Mouse (Mus musculus) left cerebral cortex, postnatal 10 days (tissue): ENCODE measurements around the gene Rnaset2b. TPM values are rescaled to one million over a fixed set of nuclear protein-coding genes. Genes with fewer than 3 reads are reported as not detected.
"Not testable (repeated sequence)": the region's sequence is repeated elsewhere in the genome, so short reads cannot be mapped to it uniquely, and the experiment has no call there.

Experiments used
- DNase-seq, 2 experiments: peaks; one replicate each; pipeline ENCODE4 v3.0.0; 2021 to 2022; ENCODE audit warnings: low spot score in 2 of 2, mixed read lengths in 1 of 2; ENCODE audit errors: extremely low spot score in 1 of 2
- intact Hi-C: fragments of 180-260 bp; cut with DNase I; formaldehyde crosslinking; loops from one replicate; pipeline ENCODE4 v1.15.1; 2025
- total RNA-seq, 2 experiments: library from RNA; stranded (reverse); gene quantifications; 2 replicates each; pipeline ENCODE4 v1.2.3; 2021

Gene Rnaset2b
- total RNA-seq, result 10 to 100 TPM; 31.2 to 39.2 TPM

GRCm38 (mm10) chr17:6970334-6970733 lies at the start of gene Rnaset2b:
Gene Rnaset2b (plus strand): TSS chr17:6970634.
- intact Hi-C loops, DNase-seq: not testable (repeated sequence)

GRCm38 (mm10) chr17:6931625-6932024 lies 38.8 kb upstream of the Rnaset2b start:
- DNase-seq, intact Hi-C loops: not testable (repeated sequence)

DNA sequence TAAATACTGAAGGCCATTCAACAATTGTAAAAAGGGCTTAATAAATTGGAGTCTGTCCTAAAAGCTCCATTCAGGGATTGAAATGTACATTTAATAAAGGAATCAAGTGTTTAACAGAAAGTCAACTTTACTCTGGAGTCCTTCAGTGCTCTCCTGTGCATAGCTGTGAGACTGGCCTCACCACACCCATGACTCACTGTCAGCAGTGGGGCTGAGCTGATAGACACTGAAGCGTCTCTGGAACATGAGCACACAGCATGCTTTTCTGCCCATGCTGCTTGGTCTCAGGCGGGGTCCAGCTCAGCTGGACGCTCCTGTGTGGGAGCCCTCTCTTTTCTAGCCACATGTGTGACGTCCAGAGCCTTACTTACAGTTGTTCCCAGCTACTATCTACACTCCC lies 27.9 kb upstream of the Rnaset2b start:
- intact Hi-C loops, DNase-seq: not testable (repeated sequence)

DNA sequence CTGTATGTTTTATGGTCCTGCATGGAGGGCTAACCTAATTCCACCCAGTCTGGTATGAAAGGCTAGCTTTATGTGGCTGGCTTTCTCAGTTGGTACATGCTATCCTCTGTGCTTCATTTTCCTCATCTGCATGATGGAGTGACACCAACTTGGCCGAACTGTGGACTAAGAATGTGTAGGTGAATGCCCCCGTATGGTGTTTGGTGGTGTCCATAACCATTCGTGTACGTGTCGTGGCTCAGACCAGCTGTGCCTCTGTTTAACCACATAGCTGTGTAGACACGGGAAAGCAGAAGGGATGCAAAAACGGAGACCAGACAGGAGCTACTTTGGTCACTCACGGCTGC lies 22.8 kb upstream of the Rnaset2b start:
- DNase-seq, intact Hi-C loops: not testable (repeated sequence)

GRCm38 (mm10) chr17:6947984-6948768 lies 22.3 kb upstream of the Rnaset2b start, which contains the start of gene Rsph3b:
Gene Rsph3b (minus strand): TSS chr17:6948682.
- intact Hi-C loops, result not testable (repeated sequence)
- peak; percentile 85 to 88 for DNase-seq

- intact Hi-C loops, DNase-seq: not testable (repeated sequence)
Measured at GRCm38 (mm10) chr17:6948769-6949228, 21.6 kb upstream of the Rnaset2b start.

DNA sequence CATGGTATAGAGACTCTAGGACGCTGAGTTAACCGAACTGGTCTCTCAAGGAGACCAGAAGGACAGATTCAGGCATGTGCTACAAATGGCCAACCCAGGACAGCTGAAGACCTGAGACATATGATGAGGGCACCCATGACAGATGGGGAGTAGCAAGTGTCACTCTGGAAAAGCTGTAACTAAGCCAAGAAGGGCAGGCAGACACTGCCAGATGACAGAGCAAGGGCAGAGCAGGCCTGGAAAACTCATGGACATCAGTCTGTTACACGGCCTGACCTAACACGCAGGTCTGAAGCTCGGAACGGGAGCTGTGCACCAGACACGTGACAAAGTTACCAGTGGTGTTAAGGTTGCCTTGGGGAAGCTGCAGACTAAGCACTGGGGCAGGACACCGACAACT lies 11.6 kb upstream of the Rnaset2b start:
- intact Hi-C loops, result not testable (repeated sequence)

DNA sequence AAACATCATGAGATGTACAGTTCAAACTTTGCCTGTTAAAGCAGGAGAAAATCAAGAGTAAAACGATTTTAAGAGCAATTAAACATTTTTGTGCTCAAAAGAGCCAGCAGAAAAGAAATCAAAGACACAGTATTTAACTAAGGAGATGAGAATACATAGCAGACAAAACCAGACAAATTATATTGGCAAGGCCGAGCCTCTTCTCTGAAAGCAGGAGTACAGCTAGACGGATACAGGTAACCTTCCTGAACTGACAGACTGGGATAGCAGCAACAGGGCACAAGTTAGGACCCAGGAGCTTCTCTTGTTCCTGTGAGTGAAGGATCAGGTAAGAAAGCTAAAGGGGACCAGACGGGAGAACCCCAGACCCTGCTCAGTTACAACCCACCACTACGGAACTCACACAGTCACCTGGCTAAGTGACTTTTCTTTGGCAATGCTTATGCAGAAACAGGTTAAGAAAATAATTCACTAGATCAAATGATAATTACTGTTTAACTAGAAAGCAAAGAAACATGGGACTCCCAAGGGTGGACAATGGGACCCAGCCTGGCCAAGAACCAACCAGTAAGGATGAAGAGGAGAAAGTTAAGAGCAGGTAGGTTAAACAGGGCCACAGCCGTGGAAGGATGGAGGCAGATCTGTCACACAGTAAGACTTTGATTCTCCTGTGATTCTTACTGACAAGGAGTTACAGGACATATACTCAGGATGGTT lies 10.7 kb upstream of the Rnaset2b start:
- intact Hi-C loops, DNase-seq: not testable (repeated sequence)

More for the DNA sequence above, 11.6 kb upstream of the Rnaset2b start:
- DNase-seq, result not testable (repeated sequence)

- DNase-seq, intact Hi-C loops: not testable (repeated sequence)
Measured at GRCm38 (mm10) chr17:6960349-6960748, 10.1 kb upstream of the Rnaset2b start.

DNA sequence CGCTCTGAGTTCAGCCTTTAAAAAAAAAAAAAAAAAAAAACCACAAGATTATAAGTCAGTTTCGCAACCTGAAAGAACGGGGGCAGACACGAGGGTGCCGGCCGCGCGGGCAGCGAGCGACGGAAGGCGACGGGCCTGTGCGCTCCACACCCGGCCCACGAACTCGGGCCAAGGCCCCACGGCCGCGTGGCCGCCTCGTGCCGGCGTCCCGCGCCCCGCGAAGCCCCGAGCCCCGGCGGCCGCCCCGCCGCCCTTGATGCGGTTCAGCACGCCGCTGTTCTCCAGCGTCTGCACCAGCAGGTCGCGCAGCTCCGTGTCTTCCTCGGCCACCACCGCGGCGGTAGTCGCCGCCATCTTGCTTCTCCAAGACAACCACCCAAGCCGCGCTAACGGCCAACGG lies 9.7 kb upstream of the Rnaset2b start, which contains the start of gene Tagap1:
Gene Tagap1 (minus strand): TSS at position 381 of the 400 bp plus-strand sequence.
- intact Hi-C loops, result not testable (repeated sequence)
- DNase-seq, result peak in 1 of 2 experiments; percentile 47

DNA sequence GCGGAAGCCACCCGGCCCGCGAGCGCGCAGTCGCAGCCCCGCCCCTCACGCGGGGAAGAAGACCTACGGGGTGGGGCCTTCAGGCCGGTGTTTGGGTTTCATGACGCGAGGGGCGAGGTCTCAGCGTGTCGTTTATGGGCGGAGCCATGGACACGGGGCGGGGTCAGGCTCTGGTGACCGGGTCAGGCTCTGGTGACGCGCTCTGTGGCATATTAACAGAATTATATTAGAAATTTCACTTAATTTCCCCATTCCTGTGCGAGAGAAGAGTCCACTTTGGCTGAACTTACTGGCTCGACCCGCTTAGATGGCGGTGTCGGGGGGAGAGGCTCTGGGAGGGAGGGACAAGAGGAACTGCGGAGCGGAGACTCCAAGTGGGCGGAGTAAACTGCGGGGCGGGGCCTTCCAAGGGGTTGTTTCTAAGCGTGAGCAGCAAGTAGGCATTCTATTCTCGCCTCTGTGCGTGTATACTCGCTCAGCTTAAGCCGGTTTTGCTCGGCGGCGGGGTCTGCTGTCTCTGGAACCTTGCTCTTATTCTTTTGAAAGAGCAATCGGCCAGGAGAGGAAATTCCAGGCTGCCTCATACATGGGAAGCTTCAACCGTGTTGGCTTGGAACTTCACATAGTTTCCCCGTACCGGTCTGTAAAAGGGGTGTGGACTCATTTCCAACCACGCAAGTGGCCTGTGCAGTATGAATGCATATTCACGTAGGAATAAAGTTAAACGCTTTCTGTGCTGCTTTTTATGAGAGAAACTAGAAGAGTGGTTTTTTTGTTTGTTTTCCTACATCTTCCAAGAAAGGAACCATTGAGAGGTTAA lies 9.0 kb upstream of the Rnaset2b start:
- intact Hi-C loops, DNase-seq: not testable (repeated sequence)

GRCm38 (mm10) chr17:6962339-6962738 lies 8.1 kb upstream of the Rnaset2b start:
- intact Hi-C loops, DNase-seq: not testable (repeated sequence)

DNA sequence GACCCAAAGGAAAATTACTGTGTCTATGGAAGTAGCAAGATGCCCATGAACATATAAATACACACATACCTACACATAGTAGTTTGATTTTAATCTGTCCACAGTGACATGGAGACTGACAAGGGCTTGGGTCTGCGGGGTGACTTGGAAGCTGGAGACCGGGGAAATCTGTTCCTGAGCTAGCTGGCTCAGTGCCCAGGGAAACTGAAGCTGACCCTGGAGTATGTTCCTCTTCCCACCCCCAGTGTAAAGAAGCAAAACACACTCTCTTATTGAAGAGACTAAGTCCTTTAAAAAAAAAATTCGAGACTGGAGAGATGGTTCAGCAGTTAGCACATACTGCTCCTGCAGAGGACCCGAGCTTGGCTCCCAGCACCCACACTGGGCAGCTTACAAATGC lies 7.5 kb upstream of the Rnaset2b start:
- DNase-seq, result peak in 1 of 2 experiments; percentile 43
- intact Hi-C loops, result not testable (repeated sequence)

GRCm38 (mm10) chr17:6965364-6965763 lies 5.1 kb upstream of the Rnaset2b start:
- intact Hi-C loops, DNase-seq: not testable (repeated sequence)

DNA sequence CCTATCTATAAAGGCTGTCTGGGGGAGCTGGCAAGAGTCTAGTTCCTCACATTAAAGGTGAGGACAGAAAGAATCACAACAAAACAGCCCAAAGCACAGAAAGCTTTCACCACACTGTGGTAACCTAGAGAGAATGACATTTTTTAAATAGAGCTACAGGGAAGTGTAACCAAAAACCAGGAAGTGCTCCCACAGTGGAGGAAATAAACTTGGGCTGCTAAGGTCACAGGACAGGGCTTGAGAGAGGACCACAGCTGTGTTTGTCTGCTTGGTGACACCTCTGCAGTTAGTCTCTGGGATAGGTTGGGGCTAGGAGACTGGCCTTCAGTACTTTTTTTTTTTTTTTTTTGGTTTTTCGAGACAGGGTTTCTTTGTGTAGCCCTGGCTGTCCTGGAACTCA lies 2.8 kb upstream of the Rnaset2b start:
- DNase-seq, intact Hi-C loops: not testable (repeated sequence)

- intact Hi-C loops, DNase-seq: not testable (repeated sequence)
Measured at GRCm38 (mm10) chr17:6971238-6971637, 804 bp downstream of the Rnaset2b start.

DNA sequence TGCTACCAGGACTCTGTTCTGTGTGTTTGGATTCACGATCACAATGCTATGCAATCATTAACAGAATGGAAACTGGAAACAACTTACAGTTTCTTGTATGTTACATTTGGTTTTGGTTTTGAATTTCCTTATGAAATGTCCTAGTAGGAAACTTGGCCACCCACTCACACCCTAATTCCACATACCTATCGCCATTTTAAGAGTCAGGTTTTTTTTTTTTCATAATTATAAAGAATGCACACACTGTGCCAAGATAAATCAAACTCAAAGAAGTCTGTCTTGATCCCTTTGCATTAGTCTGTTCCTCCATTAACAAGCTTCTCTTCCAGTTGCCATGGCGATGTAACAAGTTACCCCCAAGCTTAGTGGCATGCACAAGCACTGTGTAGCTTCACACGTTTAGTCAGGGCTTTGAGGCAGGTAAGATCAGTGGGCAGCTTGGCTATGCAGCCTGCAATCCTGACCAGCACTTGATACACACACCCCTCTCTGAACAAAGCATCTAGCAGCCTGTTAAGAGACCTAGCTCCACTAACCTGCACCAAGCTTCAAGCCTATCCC lies 2.5 kb downstream of the Rnaset2b start:
- intact Hi-C loops, result not testable (repeated sequence)

DNA sequence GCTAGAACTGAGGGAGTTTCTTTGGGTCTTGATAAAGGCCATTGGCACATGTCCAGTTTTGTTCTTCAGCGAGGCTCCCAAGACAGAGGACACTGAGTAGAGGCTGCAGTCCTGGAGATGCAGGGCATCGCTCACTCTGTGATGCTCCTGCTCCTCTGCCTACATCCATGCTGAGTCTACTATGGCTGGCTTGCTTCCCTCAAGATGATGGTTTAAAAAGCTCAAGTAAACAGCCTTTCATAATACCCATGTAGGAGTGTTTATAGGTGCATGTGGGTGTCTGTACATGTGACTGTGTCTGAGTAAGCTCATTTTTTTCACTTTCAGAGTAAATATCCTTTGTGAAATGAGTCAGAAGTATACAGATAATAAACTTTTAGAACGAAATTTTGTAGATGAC lies 4.6 kb downstream of the Rnaset2b start:
- intact Hi-C loops, DNase-seq: not testable (repeated sequence)

More for the DNA sequence above, 2.5 kb downstream of the Rnaset2b start:
- not testable (repeated sequence) for DNase-seq
